Mouse (Mus musculus): ENCODE results near the gene Gm14180.

DNA sequence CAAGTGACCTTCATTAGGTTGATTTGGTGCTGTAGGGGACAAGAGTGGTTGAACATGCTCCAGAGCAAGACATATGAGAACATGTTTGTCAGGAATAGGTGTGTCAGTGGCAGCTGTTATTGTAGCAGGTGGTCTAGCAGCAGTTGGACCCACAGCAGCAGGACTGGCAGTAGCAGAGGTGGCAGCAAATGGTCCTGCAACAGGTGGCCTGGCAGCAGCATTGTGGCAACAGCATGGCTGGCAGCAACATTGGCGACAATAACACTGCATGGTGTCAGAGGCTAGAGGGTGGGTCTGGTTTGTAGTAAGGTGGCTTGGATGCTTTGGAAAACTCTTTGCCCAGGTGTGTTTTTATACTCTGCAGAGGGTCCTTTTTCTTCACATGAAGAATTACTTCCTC lies 15.3 kb downstream of the Gm14180 start:
- TF ChIP-seq CTCF (IDR thresholded peaks at IDR 0.05; ENCODE audit: low read depth, low read length) (no peak), POLR2AphosphoS5 (IDR thresholded peaks at IDR 0.05; ENCODE audit: insufficient replicate concordance, low read depth, low read length) (no peak), GATA1 (IDR thresholded peaks at IDR 0.05; ENCODE audit: borderline replicate concordance, low read length) (no peak), GATA2 (IDR thresholded peaks at IDR 0.05; ENCODE audit: borderline replicate concordance, low read depth, low read length) (no peak)
